Mouse (Mus musculus): ENCODE results near the gene Spint2. TPM values are rescaled to one million over a fixed set of nuclear protein-coding genes. Genes with fewer than 3 reads are reported as not detected.

The Spint2 gene
- polyA plus RNA-seq (2014; fragmentation: Nextera tagmentation; extraction: Ambion mirVana): 386 and 405 TPM in 2 replicates

DNA sequence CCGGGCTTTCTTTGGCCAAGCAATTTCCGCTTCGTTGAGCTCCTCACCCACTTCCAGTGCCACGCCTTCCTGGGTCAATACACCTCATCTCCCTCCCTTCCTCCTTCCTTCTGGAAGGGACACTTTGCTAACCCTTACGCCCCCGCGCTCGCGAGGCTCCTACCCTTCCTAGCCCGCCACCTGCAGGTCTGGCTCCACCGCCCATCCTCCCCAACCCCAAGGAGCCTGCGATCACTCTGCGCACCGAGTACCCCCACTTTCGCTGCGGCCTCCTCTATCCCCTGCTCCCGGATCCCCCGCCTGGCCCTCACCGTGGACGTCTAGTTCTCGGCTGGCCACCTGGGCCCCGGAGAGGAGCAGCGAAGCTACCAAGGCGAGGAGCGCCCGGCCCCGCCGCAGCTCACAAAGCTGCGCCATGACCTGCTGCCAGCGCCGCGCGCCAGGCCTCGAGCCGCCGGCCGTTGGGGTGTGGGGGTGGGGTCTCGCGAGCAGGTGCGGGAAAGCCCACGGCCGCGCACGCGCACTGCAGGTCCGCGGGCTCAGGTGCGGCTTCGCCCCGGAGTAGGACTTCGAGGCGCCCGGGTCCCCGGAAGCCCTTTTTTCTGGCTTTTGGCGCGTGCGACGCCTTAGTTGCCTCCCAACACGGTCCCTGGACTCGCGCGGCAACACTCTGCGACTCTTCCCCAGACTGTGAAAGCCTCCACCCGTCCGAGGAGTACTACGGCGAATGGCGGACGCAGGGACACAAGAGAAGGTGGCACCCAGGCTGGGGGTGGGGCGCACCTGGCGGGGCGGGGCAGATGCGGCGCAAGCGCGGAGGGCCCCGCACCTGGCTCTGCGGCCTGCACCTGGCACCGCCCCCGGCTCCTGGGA, at the start of gene Spint2:
Gene Spint2, minus strand, starts transcription at position 712 of the 873 bp plus-strand sequence.
- under 1% methylated on average over 69 of the region's 80 CpGs for WGBS

DNA sequence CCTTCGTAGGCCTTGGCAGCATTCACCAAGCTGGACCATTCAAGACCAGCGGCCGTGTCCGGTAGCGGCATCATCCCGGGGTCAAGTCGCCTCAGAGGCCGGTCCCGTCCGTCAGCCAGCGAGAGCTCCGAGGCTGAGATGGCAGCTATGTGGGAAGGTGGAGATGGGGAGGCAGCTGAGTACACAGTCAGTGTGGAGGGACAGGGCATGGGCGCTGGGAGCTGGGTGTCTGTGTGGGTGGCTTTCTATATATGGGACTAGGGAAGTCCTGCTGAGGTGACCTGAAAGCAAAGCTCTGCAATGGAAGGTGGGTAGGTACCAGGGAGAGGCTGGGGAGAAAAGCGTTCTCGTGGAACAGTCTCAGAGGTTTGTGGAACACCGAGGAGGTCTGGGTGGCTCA, 47.3 kb upstream of the Spint2 start:
- no peak overlapping the region for H3K4me2 ChIP-seq (replicated peaks; ENCODE audit: low read depth, low read length)
- H3K27me3 ChIP-seq (ENCODE audit: control insufficient read depth, insufficient read depth, low read length): no peaks in the 10 kb centered on the region
- H3K9ac ChIP-seq (replicated peaks; ENCODE audit: low read depth, low read length): no peak overlapping the region
- peaks cover 32% of the 10 kb centered on the region for H3K36me3 ChIP-seq (ENCODE audit: control insufficient read depth, insufficient read depth, low read length)
- no peaks in the 10 kb centered on the region for H3K4me1 ChIP-seq (ENCODE audit: control insufficient read depth, insufficient read depth, low read length)
- H3K9me3 ChIP-seq (ENCODE audit: control insufficient read depth, low read depth, low read length): no peaks in the 10 kb centered on the region
- no peak for ATAC-seq (ENCODE audit: insufficient number of reproducible peaks, insufficient read depth, low FRiP score, low read depth)
- no peak overlapping the region for H3K27ac ChIP-seq (ENCODE audit: low read length)
- 91% methylated on average over 16 of the region's 16 CpGs for WGBS
- H3K4me3 ChIP-seq (ENCODE audit: low read depth, low read length): no peak overlapping the region

More for the DNA sequence above, at the start of gene Spint2:
- H3K4me2 ChIP-seq (replicated peaks; ENCODE audit: low read depth, low read length): peak within 1 kb of the TSS; percentile 74
- peak within 1 kb of the TSS; percentile 48 for H3K4me3 ChIP-seq (ENCODE audit: low read depth, low read length)
- H3K27ac ChIP-seq (ENCODE audit: low read length): peak within 1 kb of the TSS; percentile 86
- H3K4me1 ChIP-seq (ENCODE audit: control insufficient read depth, insufficient read depth, low read length): peaks cover 14% of the 10 kb centered on the region; the same call in 1 of the 2 replicates
- H3K9ac ChIP-seq (replicated peaks; ENCODE audit: low read depth, low read length): peak within 1 kb of the TSS; percentile 57
- H3K36me3 ChIP-seq (ENCODE audit: control insufficient read depth, insufficient read depth, low read length): no peaks in the 10 kb centered on the region
- H3K27me3 ChIP-seq (ENCODE audit: control insufficient read depth, insufficient read depth, low read length): 0 out of 2 replicates have a peak, but pooled peaks cover 6% of the 10 kb centered on the region
- ATAC-seq (ENCODE audit: insufficient number of reproducible peaks, insufficient read depth, low FRiP score, low read depth): peak; percentile 91
- H3K9me3 ChIP-seq (ENCODE audit: control insufficient read depth, low read depth, low read length): no peaks in the 10 kb centered on the region

DNA sequence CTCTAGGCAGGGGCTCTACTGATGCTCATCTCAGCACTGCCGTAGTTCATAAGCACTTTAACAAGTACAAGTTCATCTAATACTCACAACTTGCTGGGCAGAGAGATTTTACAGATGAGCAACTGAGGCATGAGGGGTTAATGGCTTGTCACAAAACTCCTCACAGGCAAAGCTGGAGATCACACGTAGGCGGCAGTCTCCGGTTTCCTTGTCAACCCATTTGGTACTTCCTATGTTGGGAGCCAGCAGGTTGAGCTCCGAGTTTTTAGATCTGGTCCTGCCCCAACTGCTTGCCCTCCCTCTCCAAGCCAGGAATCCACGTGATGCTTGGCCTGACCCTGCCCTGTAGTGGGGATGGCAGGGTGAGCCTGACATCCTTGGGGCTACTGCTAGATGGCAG, 45.4 kb upstream of the Spint2 start:
- ATAC-seq (ENCODE audit: insufficient number of reproducible peaks, insufficient read depth, low FRiP score, low read depth): no peak
- Histone ChIP-seq H3K9ac (replicated peaks; ENCODE audit: low read depth, low read length) (no peak overlapping the region), H3K4me1 (ENCODE audit: control insufficient read depth, insufficient read depth, low read length) (no peaks in the 10 kb centered on the region), H3K4me3 (ENCODE audit: low read depth, low read length) (no peak overlapping the region), H3K36me3 (ENCODE audit: control insufficient read depth, insufficient read depth, low read length) (peaks cover 37% of the 10 kb centered on the region), H3K27me3 (ENCODE audit: control insufficient read depth, insufficient read depth, low read length) (no peaks in the 10 kb centered on the region), H3K9me3 (ENCODE audit: control insufficient read depth, low read depth, low read length) (no peaks in the 10 kb centered on the region), H3K4me2 (replicated peaks; ENCODE audit: low read depth, low read length) (no peak overlapping the region), H3K27ac (ENCODE audit: low read length) (no peak overlapping the region)
- 74% methylated on average over 6 of the region's 6 CpGs for WGBS

DNA sequence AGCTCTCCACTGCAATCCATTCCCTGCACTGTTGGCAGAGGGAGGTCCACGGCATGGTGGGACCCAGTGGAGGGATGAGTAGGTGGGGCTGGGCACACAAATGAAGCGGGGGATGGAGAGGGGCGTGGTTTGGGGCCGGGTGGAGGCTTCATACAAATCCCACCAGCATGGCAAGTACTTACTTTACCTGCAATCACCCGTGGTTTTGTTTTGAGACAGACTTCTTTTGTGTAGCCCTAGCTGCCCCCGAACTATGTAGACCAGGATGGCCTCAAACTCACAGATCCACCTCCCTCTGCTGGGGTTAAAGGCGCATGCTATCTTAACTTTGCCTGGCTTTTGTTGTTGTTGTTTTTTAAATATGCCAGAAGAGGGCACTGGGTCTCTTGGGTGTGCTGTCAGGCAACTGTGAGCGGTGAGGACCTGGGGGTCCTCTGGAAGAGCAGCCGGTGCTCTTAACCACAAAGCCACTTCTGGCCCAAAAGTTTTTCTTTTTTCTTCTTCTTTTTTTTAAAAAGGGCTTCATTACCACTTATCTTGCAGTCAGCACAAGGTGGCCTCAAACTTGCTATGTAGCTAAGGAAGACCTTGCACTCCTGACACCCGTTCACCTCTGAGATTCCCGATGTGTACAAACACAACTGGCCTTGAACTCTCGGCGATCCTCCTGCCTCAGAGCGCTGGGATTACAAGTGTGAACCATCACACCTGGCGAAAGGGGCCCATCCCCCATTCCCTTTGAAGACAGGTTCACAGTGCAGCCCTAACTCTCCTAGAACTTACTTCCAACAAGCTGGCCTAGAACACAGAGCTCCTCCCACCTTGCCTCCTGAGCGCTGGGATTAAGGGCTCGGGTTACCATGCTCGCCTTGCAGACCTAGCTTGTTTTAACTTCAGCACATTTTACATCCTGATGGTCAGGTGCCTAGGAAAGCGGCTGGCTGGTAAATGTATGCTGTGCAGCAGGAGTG, 37.9 kb upstream of the Spint2 start:
- ATAC-seq (ENCODE audit: insufficient number of reproducible peaks, insufficient read depth, low FRiP score, low read depth): no peak
- H3K27ac ChIP-seq (ENCODE audit: low read length): peak overlapping the region; percentile 88
- no peaks in the 10 kb centered on the region for H3K27me3 ChIP-seq (ENCODE audit: control insufficient read depth, insufficient read depth, low read length)
- H3K4me2 ChIP-seq (replicated peaks; ENCODE audit: low read depth, low read length): peak overlapping the region; percentile 42
- no peaks in the 10 kb centered on the region for H3K9me3 ChIP-seq (ENCODE audit: control insufficient read depth, low read depth, low read length)
- peaks cover 50% of the 10 kb centered on the region for H3K4me1 ChIP-seq (ENCODE audit: control insufficient read depth, insufficient read depth, low read length)
- 12% methylated on average over 19 of the region's 19 CpGs for WGBS
- peaks cover 10% of the 10 kb centered on the region; the same call in 1 of the 2 replicates for H3K36me3 ChIP-seq (ENCODE audit: control insufficient read depth, insufficient read depth, low read length)
- peak overlapping the region; percentile 4; the same call in 1 of the 2 replicates for H3K4me3 ChIP-seq (ENCODE audit: low read depth, low read length)
- 0 out of 2 replicates have a peak overlapping the region, but pooled peaks have one; percentile 1 for H3K9ac ChIP-seq (replicated peaks; ENCODE audit: low read depth, low read length)

- H3K27me3 ChIP-seq (ENCODE audit: control insufficient read depth, insufficient read depth, low read length): no peaks in the 10 kb centered on the region
- H3K9ac ChIP-seq (replicated peaks; ENCODE audit: low read depth, low read length): peak overlapping the region; percentile 1; the same call in 1 of the 2 replicates
- peak overlapping the region; percentile 88 for H3K27ac ChIP-seq (ENCODE audit: low read length)
- peaks cover 4% of the 10 kb centered on the region; the same call in 1 of the 2 replicates for H3K36me3 ChIP-seq (ENCODE audit: control insufficient read depth, insufficient read depth, low read length)
- no peaks in the 10 kb centered on the region for H3K9me3 ChIP-seq (ENCODE audit: control insufficient read depth, low read depth, low read length)
- WGBS: 4% methylated on average over 18 of the region's 18 CpGs
- H3K4me1 ChIP-seq (ENCODE audit: control insufficient read depth, insufficient read depth, low read length): peaks cover 50% of the 10 kb centered on the region
- peak overlapping the region; percentile 42 for H3K4me2 ChIP-seq (replicated peaks; ENCODE audit: low read depth, low read length)
- ATAC-seq (ENCODE audit: insufficient number of reproducible peaks, insufficient read depth, low FRiP score, low read depth): peak; percentile 16; the same call in 1 of the 2 replicates
- H3K4me3 ChIP-seq (ENCODE audit: low read depth, low read length): peak overlapping the region; percentile 4; the same call in 1 of the 2 replicates
Measured at GRCm38 (mm10) chr7:29318115-29318911, 36.6 kb upstream of the Spint2 start.

GRCm38 (mm10) chr7:29317558-29317957, 35.8 kb upstream of the Spint2 start:
- 2% methylated on average over 2 of the region's 2 CpGs for WGBS
- Histone ChIP-seq H3K36me3 (ENCODE audit: control insufficient read depth, insufficient read depth, low read length) (no peaks in the 10 kb centered on the region; the same call in 1 of the 2 replicates), H3K27me3 (ENCODE audit: control insufficient read depth, insufficient read depth, low read length) (no peaks in the 10 kb centered on the region), H3K4me2 (replicated peaks; ENCODE audit: low read depth, low read length) (peak overlapping the region; percentile 42), H3K9me3 (ENCODE audit: control insufficient read depth, low read depth, low read length) (no peaks in the 10 kb centered on the region), H3K27ac (ENCODE audit: low read length) (peak overlapping the region; percentile 88), H3K9ac (replicated peaks; ENCODE audit: low read depth, low read length) (0 out of 2 replicates have a peak overlapping the region, but pooled peaks have one; percentile 6), H3K4me3 (ENCODE audit: low read depth, low read length) (no peak overlapping the region), H3K4me1 (ENCODE audit: control insufficient read depth, insufficient read depth, low read length) (peaks cover 53% of the 10 kb centered on the region)
- peak; percentile 50; the same call in 1 of the 2 replicates for ATAC-seq (ENCODE audit: insufficient number of reproducible peaks, insufficient read depth, low FRiP score, low read depth)

GRCm38 (mm10) chr7:29316976-29317375, 35.3 kb upstream of the Spint2 start:
- H3K9me3 ChIP-seq (ENCODE audit: control insufficient read depth, low read depth, low read length): no peaks in the 10 kb centered on the region
- ATAC-seq (ENCODE audit: insufficient number of reproducible peaks, insufficient read depth, low FRiP score, low read depth): peak; percentile 54
- H3K4me2 ChIP-seq (replicated peaks; ENCODE audit: low read depth, low read length): peak overlapping the region; percentile 42
- H3K9ac ChIP-seq (replicated peaks; ENCODE audit: low read depth, low read length): 0 out of 2 replicates have a peak overlapping the region, but pooled peaks have one; percentile 6
- no peaks in the 10 kb centered on the region for H3K27me3 ChIP-seq (ENCODE audit: control insufficient read depth, insufficient read depth, low read length)
- no peaks in the 10 kb centered on the region; the same call in 1 of the 2 replicates for H3K36me3 ChIP-seq (ENCODE audit: control insufficient read depth, insufficient read depth, low read length)
- no peak overlapping the region for H3K4me3 ChIP-seq (ENCODE audit: low read depth, low read length)
- peak overlapping the region; percentile 88 for H3K27ac ChIP-seq (ENCODE audit: low read length)
- peaks cover 53% of the 10 kb centered on the region for H3K4me1 ChIP-seq (ENCODE audit: control insufficient read depth, insufficient read depth, low read length)
- WGBS: 4% methylated on average over 10 of the region's 10 CpGs
